In genomic region chr11:65126566-65126965, GRCm38 (mm10) we compare ENCODE assay signal across 10 mouse cellular contexts. TPM values are rescaled to one million over a fixed set of nuclear protein-coding genes. Genes with fewer than 3 reads are reported as not detected.
DNase-seq lines count a peak whose midpoint lies in the region; ATAC-seq lines count a peak whose summit lies in the region.
"Had no signal": no experiment of that assay in that cellular context is flagged by ENCODE, and none has a peak within 500 bp of the region (broad histone marks: within the 10 kb centered on the region; RNA-seq: fewer than 3 reads in every experiment).

No protein-coding gene starts in this region.

- H3K27ac ChIP-seq in hindbrain, embryonic 12.5 days = peak overlapping the region; percentile 35; the same call in 1 of the 2 replicates
- H3K27ac ChIP-seq: embryonic facial prominence, embryonic 13.5 days; stomach, postnatal 0 days had no signal

- no peak overlapping the region for H3K9ac ChIP-seq in hindbrain, embryonic 12.5 days
- H3K9ac ChIP-seq: embryonic facial prominence, embryonic 13.5 days had no signal

- peak; percentile 52 to 61 for DNase-seq in left cerebral cortex, adult 18-20 months (ENCODE audit: low spot score in 2 of 2)
- no peak for DNase-seq in left cerebral cortex, adult 11 months (ENCODE audit: low spot score)
- DNase-seq in kidney, postnatal 4 days = peak; percentile 80 to 87
- DNase-seq in right cerebral cortex, postnatal 10 days (ENCODE audit: low spot score in 2 of 2) = peak; percentile 62 to 63
- DNase-seq in spleen, postnatal 4 days (ENCODE audit: low spot score in 2 of 2) = no peak
- no peak for DNase-seq in spleen, adult 18-20 months

- no peaks in the 10 kb centered on the region for H3K9me3 ChIP-seq in hindbrain, embryonic 12.5 days (replicated peaks)
- H3K9me3 ChIP-seq: embryonic facial prominence, embryonic 13.5 days had no signal

- no peaks in the 10 kb centered on the region for H3K27me3 ChIP-seq in hindbrain, embryonic 12.5 days
- H3K27me3 ChIP-seq: embryonic facial prominence, embryonic 13.5 days had no signal

- no peak for ATAC-seq in hindbrain, embryonic 12.5 days (ENCODE audit: low FRiP score)

- H3K36me3 ChIP-seq in hindbrain, embryonic 12.5 days = no peaks in the 10 kb centered on the region
- H3K36me3 ChIP-seq: embryonic facial prominence, embryonic 13.5 days had no signal

- peaks cover 22% of the 10 kb centered on the region for H3K4me1 ChIP-seq in hindbrain, embryonic 12.5 days
- H3K4me1 ChIP-seq: embryonic facial prominence, embryonic 13.5 days had no signal

- H3K4me2 ChIP-seq in hindbrain, embryonic 12.5 days (replicated peaks) = no peak overlapping the region
- H3K4me2 ChIP-seq: embryonic facial prominence, embryonic 13.5 days had no signal

- WGBS in hindbrain, embryonic 12.5 days = 57% methylated on average over 9 of the region's 9 CpGs

- no peak overlapping the region for H3K4me3 ChIP-seq in hindbrain, embryonic 12.5 days
- H3K4me3 ChIP-seq: embryonic facial prominence, embryonic 13.5 days had no signal

RNA-seq across cellular contexts. Expression of gene 1700086D15Rik, which starts 33.1 kb away (rescaled TPM):
- total RNA-seq in left cerebral cortex, adult 18-20 months (2021) = 1 to 10 TPM; 2.5 TPM
- polyA plus RNA-seq in hindbrain, embryonic 12.5 days (2016; fragmentation: Nextera tagmentation; extraction: Ambion mirVana) = 0.29 TPM in 1 of 2 replicates, not detected in the other
- total RNA-seq: megakaryocyte-erythroid progenitor cell, adult 5-6 weeks had no signal
- polyA plus RNA-seq: embryonic facial prominence, embryonic 13.5 days; stomach, postnatal 0 days had no signal

RNA-seq across cellular contexts. Expression of gene Arhgap44, which starts 36.2 kb away (rescaled TPM):
- 100 to 1,000 TPM; 139 to 154 TPM for total RNA-seq in left cerebral cortex, adult 18-20 months (2021)
- 6.8 and 7.3 TPM in 2 replicates for polyA plus RNA-seq in hindbrain, embryonic 12.5 days (2016; fragmentation: Nextera tagmentation; extraction: Ambion mirVana)
- total RNA-seq: megakaryocyte-erythroid progenitor cell, adult 5-6 weeks had no signal

Comparison
In these comparisons a context has a peak if more than half of its experiments do, and no peak if none do; other contexts are left out.
1. DNase-seq: peak in left cerebral cortex, adult 18-20 months (2 of 2), kidney, postnatal 4 days (2 of 2) and right cerebral cortex, postnatal 10 days (2 of 2); none in left cerebral cortex, adult 11 months (single experiment), spleen, postnatal 4 days (0 of 2) and spleen, adult 18-20 months (0 of 2).